Mouse (Mus musculus): ENCODE measurements around the gene Pelo. TPM values are rescaled to one million over a fixed set of nuclear protein-coding genes. Genes with fewer than 3 reads are reported as not detected.

Gene Pelo
- polyA plus RNA-seq (2012; rRNA removed): 17.9 and 19.2 TPM in 2 replicates

DNA sequence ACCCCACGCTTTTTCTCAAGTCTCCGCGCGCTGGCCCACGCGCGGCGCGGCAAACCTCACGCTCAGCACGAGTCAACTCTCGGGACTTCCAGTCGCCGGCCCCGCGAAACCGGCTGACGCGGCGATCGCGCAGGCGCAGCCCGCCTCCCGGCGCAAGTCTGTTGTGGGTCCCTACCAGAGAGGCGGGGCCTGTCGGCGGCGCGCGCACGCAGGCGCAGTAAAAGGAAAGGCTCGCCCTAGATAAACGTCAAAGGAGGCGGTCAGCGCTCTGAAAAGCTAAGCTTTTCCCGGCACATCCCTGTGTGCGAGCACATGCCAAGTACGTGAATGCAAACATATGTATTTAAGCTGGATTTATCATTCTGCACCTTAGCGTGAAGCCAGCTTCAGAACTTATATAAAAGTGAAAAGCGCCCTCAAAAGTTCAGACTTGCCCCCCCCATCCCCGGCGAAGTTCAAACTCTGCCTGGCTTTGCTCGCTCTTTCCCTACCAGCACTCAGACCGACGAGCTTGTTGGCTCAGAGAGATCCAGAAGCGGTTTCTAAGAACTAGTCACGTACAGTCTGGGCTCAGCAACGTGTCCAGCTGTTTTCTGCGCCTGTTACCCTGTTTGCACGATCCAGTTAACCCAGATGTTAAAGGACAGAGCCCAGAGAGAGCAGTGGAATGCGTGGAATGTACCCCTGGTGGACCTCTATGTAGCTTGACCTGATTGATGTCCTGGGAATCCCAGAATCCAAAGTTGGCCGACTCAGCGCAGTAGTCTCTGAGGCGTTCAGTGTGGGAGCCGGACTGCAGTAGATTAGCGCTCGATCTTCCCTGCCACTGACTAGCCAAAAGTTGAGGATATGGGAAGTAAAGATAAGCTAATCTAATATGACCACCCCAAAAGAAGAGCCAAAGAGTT is at the start of gene Pelo:
Pelo (minus strand) TSS at position 118 of the 908 bp plus-strand sequence.

DNA sequence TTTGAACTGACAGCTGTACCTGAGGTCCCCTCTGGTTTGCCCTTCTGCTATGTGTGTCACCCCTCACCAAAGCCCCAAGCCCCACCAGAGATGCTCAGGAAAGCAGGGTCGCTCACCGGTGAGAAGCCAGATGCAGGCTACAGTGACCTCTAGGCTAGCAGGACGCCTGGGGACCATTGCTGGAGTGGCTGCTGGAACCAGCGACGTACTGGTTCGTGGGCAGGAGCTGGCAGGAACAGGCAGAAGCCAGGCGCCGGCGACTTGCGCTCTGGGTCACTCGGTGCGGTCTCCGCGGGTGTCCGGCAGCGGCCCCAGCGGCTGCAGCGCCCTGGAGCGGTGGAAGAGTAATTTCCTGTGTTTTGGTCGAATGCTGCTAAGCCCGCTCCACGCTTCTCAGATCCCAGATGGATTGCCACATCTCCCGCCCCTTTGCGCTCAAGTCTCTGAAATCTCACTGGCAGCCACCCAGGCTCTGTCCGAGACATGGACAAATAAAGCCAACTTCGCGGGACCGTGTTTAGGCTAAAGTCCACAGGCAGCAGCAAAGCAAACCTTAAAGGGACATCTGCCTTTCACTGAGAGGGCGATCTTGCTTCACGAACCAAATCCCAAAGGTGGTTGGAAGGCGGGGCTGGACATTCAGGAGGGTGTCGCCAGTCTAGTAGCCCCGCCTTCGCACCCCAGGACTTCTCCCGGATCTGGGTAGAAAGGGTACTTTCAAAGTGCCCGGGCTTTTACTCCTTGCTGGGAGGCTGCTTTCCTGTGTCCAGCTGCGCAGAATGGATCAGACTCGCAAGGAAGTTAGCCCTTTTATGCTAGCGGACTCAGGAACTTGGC is 11.6 kb upstream of the Pelo start, which contains the start of the genes Gm49395 and Itga1:
Gm49395 (minus strand) TSS at position 567 of the 837 bp plus-strand sequence.
Itga1 (minus strand) TSS at position 610 of the 837 bp plus-strand sequence.

Other genes starting within 250 kb of the Pelo start
- gene Itga2, start 158.1 kb downstream of the Pelo start, polyA plus RNA-seq (2012; rRNA removed): 0.44 and 0.50 TPM in 2 replicates
- 0.17 and 0.62 TPM in 2 replicates for gene Gm49395, start 11.7 kb upstream of the Pelo start, polyA plus RNA-seq (2012; rRNA removed)
- 1.1 TPM in 2 replicates for gene Itga1, start 11.8 kb upstream of the Pelo start, polyA plus RNA-seq (2012; rRNA removed)

Measured in liver, embryonic 14 days (tissue).